Mouse (Mus musculus): ENCODE results near the gene Pik3c2b.

DNA sequence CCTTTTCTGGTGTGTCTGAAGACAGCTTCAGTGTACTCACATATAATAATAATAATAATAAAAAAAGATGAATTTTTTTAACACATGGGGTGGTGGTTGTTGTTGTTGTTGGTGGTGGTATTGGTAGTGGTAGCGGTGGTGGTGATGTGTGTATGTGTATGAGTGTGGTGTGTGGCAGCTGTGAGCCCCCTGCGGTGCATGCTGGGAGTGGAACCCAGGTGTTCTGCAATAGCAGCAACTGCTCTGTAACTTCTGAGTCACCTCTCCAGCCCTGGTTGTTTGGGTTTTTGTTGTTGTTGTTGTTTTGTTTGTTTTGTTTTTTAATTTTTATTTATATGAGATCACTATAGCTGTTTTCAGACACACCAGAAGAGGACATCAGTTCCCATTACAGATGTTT is 105.1 kb downstream of the Pik3c2b start:
- TF ChIP-seq POLR2A (IDR thresholded peaks at IDR 0.05; ENCODE audit: insufficient read length, low read depth) (no peak), MAX (IDR thresholded peaks at IDR 0.05; ENCODE audit: low read depth) (no peak), E2F4 (IDR thresholded peaks at IDR 0.05; ENCODE audit: insufficient read depth) (no peak), SRF (IDR thresholded peaks at IDR 0.05; ENCODE audit: control insufficient read depth, insufficient read length, low read depth) (no peak), CEBPB (IDR thresholded peaks at IDR 0.05; ENCODE audit: insufficient read depth, poor library complexity, severe bottlenecking) (no peak), POLR2AphosphoS2 (IDR thresholded peaks at IDR 0.05; ENCODE audit: insufficient read length, low read depth) (no peak), REST (IDR thresholded peaks at IDR 0.05; ENCODE audit: insufficient read depth, insufficient read length) (no peak)

All from myocyte (in vitro differentiated cells).